Mouse (Mus musculus) bone marrow, adult 2 months (tissue): Measurements from ENCODE around the gene Atg101. TPM values are rescaled to one million over a fixed set of nuclear protein-coding genes. Genes with fewer than 3 reads are reported as not detected.
A peak's percentile ranks its signal among the peaks of the same experiment; 100 is the strongest.

Experiments
- H3K27ac ChIP-seq: fragments of 200-500 bp; 2 replicates; pipeline ENCODE4 v1.5.1; 2012; ENCODE audit warnings: low read depth, mild to moderate bottlenecking, control low read depth, inconsistent platforms, low read length; ENCODE audit not compliant: control insufficient read depth, poor library complexity, insufficient read depth
- H3K4me1 ChIP-seq: fragments of 200-500 bp; 2 replicates; pipeline ENCODE4 v1.6.1; 2011; ENCODE audit warnings: low read length; ENCODE audit not compliant: control insufficient read depth, insufficient read depth
- H3K4me3 ChIP-seq: fragments of 200-500 bp; replicated peaks from 2 replicates; pipeline ENCODE3; 2011; ENCODE audit warnings: mild to moderate bottlenecking, low read depth, low read length, control low read depth; ENCODE audit not compliant: control insufficient read depth
- CTCF ChIP-seq: fragments of 200-500 bp; IDR thresholded peaks from 2 replicates; pipeline ENCODE4 v1.5.1; 2011; ENCODE audit warnings: low read length, control low read depth; ENCODE audit not compliant: control insufficient read depth, insufficient read depth
- POLR2A ChIP-seq: fragments of 200-500 bp; IDR thresholded peaks from 2 replicates; pipeline ENCODE4 v1.6.1; 2011; ENCODE audit warnings: low read depth, mild to moderate bottlenecking, control low read depth, low read length, borderline replicate concordance; ENCODE audit not compliant: control insufficient read depth
- WGBS: fragments of 180-500 bp; shearing (Covaris S2); methylation state at CpG from one replicate; pipeline ENCODE4 v1.1.7; 2018; 5-methylcytosine and 5-hydroxymethylcytosine counted together
- polyA plus RNA-seq: library from polyadenylated mRNA; stranded (reverse); fragments of >200 nt; gene quantifications from 2 replicates; pipeline ENCODE4 v1.2.4, GENCODE M21; 2011; ENCODE audit warnings: low replicate concordance; ENCODE audit not compliant: missing spikeins, insufficient read depth, insufficient read length

The Atg101 gene
- polyA plus RNA-seq, 1 experiment, result 42.0 TPM

GRCm38 (mm10) chr15:101295616-101296015 is 11.5 kb downstream of the Atg101 start:
- H3K4me1 ChIP-seq, result peaks cover 4% of the 10 kb centered on the region; the same call in 1 of the 2 replicates
- WGBS, result 84% methylated on average over 10 of the region's 10 CpGs
- no peak overlapping the region for H3K27ac ChIP-seq
- H3K4me3 ChIP-seq, result no peak overlapping the region
- TF ChIP-seq POLR2A (no peak), CTCF (no peak)

- H3K27ac ChIP-seq, result no peak overlapping the region
- H3K4me1 ChIP-seq, result peaks cover 4% of the 10 kb centered on the region; the same call in 1 of the 2 replicates
- TF ChIP-seq POLR2A (no peak), CTCF (no peak)
- 86% methylated on average over 11 of the region's 11 CpGs for WGBS
- H3K4me3 ChIP-seq, result no peak overlapping the region
These were observed 12.0 kb downstream of the Atg101 start for GRCm38 (mm10) chr15:101296091-101296490.

DNA sequence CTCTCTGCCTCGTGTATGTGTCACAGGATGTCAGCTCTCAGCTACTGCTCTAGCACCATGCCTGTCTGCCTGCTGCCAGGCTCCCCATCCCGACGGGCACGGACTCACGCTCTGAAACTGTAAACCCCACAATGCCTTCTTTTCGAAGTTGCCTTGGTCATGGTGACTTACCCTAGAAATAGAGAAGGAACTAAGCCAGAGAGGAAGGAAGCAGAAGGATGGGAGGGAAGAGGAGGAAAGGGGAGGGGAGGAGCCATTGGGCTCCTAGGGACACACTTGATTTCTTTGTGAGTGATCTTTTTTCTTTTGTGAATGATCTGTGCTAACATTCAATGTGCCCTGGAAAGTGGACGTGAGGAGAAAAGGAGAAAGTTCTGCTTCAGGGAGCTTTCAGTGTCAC is 13.9 kb downstream of the Atg101 start:
- H3K4me1 ChIP-seq, result peaks cover 4% of the 10 kb centered on the region; the same call in 1 of the 2 replicates
- no peak overlapping the region for H3K4me3 ChIP-seq
- WGBS, result 7% methylated on average over 7 of the region's 7 CpGs
- TF ChIP-seq CTCF, result no peak
- no peak for TF ChIP-seq POLR2A
- peak overlapping the region; percentile 40 for H3K27ac ChIP-seq

DNA sequence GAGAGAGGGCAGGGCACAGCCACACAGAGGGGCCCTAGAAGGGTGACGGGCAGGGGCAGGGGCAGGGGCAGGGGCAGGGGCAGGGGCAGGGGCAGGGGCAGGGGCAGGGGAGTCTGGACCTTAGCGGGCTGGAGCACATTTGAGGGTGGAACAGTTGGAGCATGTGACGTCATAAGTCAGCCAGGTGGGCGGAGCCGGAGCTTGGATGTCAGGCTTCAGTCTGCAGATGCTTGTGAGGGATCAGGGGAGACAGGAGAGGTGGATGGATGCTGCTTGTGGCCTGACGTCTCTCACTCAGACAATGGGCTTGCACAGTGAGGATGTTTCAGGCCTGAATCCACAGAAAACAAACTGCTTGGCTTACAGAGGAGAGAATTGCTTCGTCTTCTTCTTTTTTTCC is 14.5 kb downstream of the Atg101 start:
- no peak overlapping the region for H3K27ac ChIP-seq
- peaks cover 4% of the 10 kb centered on the region; the same call in 1 of the 2 replicates for H3K4me1 ChIP-seq
- TF ChIP-seq CTCF (no peak), POLR2A (no peak)
- 28% methylated on average over 7 of the region's 7 CpGs for WGBS
- no peak overlapping the region for H3K4me3 ChIP-seq

- Histone ChIP-seq H3K4me1 (peaks cover 4% of the 10 kb centered on the region; the same call in 1 of the 2 replicates), H3K27ac (no peak overlapping the region; the same call in 1 of the 2 replicates), H3K4me3 (no peak overlapping the region)
- 79% methylated on average over 14 of the region's 14 CpGs for WGBS
- no peak for TF ChIP-seq CTCF
- TF ChIP-seq POLR2A, result no peak
These were observed 15.4 kb downstream of the Atg101 start for GRCm38 (mm10) chr15:101299480-101299960.

GRCm38 (mm10) chr15:101300128-101300527 is 16.1 kb downstream of the Atg101 start:
- H3K4me1 ChIP-seq, result peaks cover 4% of the 10 kb centered on the region; the same call in 1 of the 2 replicates
- 66% methylated on average over 6 of the region's 6 CpGs for WGBS
- H3K27ac ChIP-seq, result no peak overlapping the region
- no peak overlapping the region for H3K4me3 ChIP-seq
- TF ChIP-seq POLR2A (no peak), CTCF (no peak)

- 85% methylated on average over 3 of the region's 3 CpGs for WGBS
- Histone ChIP-seq H3K4me3 (no peak overlapping the region), H3K4me1 (peaks cover 3% of the 10 kb centered on the region; the same call in 1 of the 2 replicates), H3K27ac (no peak overlapping the region)
- TF ChIP-seq POLR2A (no peak), CTCF (no peak)
These were observed 18.1 kb downstream of the Atg101 start for GRCm38 (mm10) chr15:101302201-101302600.

DNA sequence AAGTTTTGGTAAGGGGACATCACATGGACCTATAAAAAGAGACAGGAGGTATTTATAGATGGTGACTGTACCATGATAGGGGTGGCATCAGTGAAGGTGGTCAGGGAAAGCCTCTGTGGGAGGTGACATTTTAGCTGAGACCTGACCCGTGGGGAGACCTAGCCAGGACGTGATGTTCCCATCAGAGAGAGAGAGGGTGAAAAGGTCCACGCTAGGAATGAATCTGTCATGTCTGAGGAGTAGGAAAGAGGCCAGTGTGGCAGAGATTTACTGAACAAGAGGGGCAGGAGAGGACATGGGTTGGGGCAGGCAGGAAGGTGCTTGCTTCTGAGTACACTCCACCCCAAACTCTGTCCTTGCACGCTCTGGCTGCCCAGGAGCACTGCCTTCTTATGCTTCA is 19.8 kb downstream of the Atg101 start:
- H3K27ac ChIP-seq, result no peak overlapping the region
- TF ChIP-seq CTCF (no peak), POLR2A (no peak)
- no peaks in the 10 kb centered on the region; the same call in 1 of the 2 replicates for H3K4me1 ChIP-seq
- 80% methylated on average over 4 of the region's 4 CpGs for WGBS
- no peak overlapping the region for H3K4me3 ChIP-seq

GRCm38 (mm10) chr15:101306459-101306858 is 22.4 kb downstream of the Atg101 start:
- 74% methylated on average over 4 of the region's 4 CpGs for WGBS
- Histone ChIP-seq H3K4me1 (peaks cover 6% of the 10 kb centered on the region), H3K27ac (no peak overlapping the region), H3K4me3 (no peak overlapping the region)
- TF ChIP-seq POLR2A, result no peak
